Mouse (Mus musculus): ENCODE measurements around the gene Try5.

GRCm38 (mm10) chr6:41301969-41302368 lies 14.7 kb downstream of the Try5 start, which contains the start of gene Try4:
- TF ChIP-seq CTCF (IDR thresholded peaks at IDR 0.05; ENCODE audit: control insufficient read depth, insufficient read depth, insufficient read length): no peak
- TF ChIP-seq MAX (IDR thresholded peaks at IDR 0.05): no peak
